Comparison of ENCODE assay signal across 7 mouse cellular contexts in the genomic region with DNA sequence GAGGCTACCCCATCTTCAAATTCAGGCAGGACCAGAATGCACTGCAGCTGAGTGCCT. TPM values are rescaled to one million over a fixed set of nuclear protein-coding genes. Genes with fewer than 3 reads are reported as not detected.
DNase-seq lines count a peak whose midpoint lies in the region; ATAC-seq lines count a peak whose summit lies in the region.

A gene (minus strand): TSS at position 35 of the 57 bp plus-strand sequence.

- H3K27ac ChIP-seq in forebrain, embryonic 13.5 days: peak within 1 kb of the TSS; percentile 76
- peak within 1 kb of the TSS; percentile 58 for H3K27ac ChIP-seq in hindbrain, embryonic 11.5 days (ENCODE audit: low read depth, low read length)
- H3K27ac ChIP-seq in liver, embryonic 13.5 days: peak within 1 kb of the TSS; percentile 74

- H3K36me3 ChIP-seq in forebrain, embryonic 13.5 days (ENCODE audit: poor library complexity, severe bottlenecking): peaks cover 55% of the 10 kb centered on the region
- H3K36me3 ChIP-seq in hindbrain, embryonic 11.5 days (ENCODE audit: control insufficient read depth, insufficient read depth, low read length): peaks cover 10% of the 10 kb centered on the region
- peaks cover 49% of the 10 kb centered on the region for H3K36me3 ChIP-seq in liver, embryonic 13.5 days

- ATAC-seq in forebrain, embryonic 13.5 days: no peak
- no peak for ATAC-seq in hindbrain, embryonic 11.5 days (ENCODE audit: low FRiP score)
- no peak for ATAC-seq in liver, embryonic 13.5 days (ENCODE audit: low read depth)

- no peaks in the 10 kb centered on the region for H3K9me3 ChIP-seq in forebrain, embryonic 13.5 days (replicated peaks)
- H3K9me3 ChIP-seq in hindbrain, embryonic 11.5 days (ENCODE audit: control insufficient read depth, low read length): no peaks in the 10 kb centered on the region
- H3K9me3 ChIP-seq in liver, embryonic 13.5 days (replicated peaks): no peaks in the 10 kb centered on the region

- peaks cover 22% of the 10 kb centered on the region for H3K4me1 ChIP-seq in forebrain, embryonic 13.5 days
- no peaks in the 10 kb centered on the region for H3K4me1 ChIP-seq in hindbrain, embryonic 11.5 days (replicated peaks; ENCODE audit: control insufficient read depth, insufficient read depth, low read length)
- H3K4me1 ChIP-seq in liver, embryonic 13.5 days (replicated peaks): peaks cover 32% of the 10 kb centered on the region

- peak within 1 kb of the TSS; percentile 96 for H3K4me2 ChIP-seq in forebrain, embryonic 13.5 days
- peak within 1 kb of the TSS; percentile 81 for H3K4me2 ChIP-seq in hindbrain, embryonic 11.5 days (replicated peaks; ENCODE audit: low read depth, low read length)
- peak within 1 kb of the TSS; percentile 89 for H3K4me2 ChIP-seq in liver, embryonic 13.5 days

- H3K4me3 ChIP-seq in forebrain, embryonic 13.5 days: peak within 1 kb of the TSS; percentile 52
- peak within 1 kb of the TSS; percentile 51 for H3K4me3 ChIP-seq in hindbrain, embryonic 11.5 days (ENCODE audit: low read depth, low read length)
- H3K4me3 ChIP-seq in liver, embryonic 13.5 days (replicated peaks): peak within 1 kb of the TSS; percentile 82

- peak within 1 kb of the TSS; percentile 84 for H3K9ac ChIP-seq in forebrain, embryonic 13.5 days
- peak within 1 kb of the TSS; percentile 75 for H3K9ac ChIP-seq in hindbrain, embryonic 11.5 days (ENCODE audit: low read depth, low read length)
- peak within 1 kb of the TSS; percentile 86 for H3K9ac ChIP-seq in liver, embryonic 13.5 days

- no peaks in the 10 kb centered on the region for H3K27me3 ChIP-seq in forebrain, embryonic 13.5 days
- no peaks in the 10 kb centered on the region for H3K27me3 ChIP-seq in hindbrain, embryonic 11.5 days (ENCODE audit: control insufficient read depth, insufficient read depth, low read length)
- no peaks in the 10 kb centered on the region for H3K27me3 ChIP-seq in liver, embryonic 13.5 days

- no peak for DNase-seq in urinary bladder, adult 2 months (ENCODE audit: low spot score)
- DNase-seq in urinary bladder, postnatal 25 days (ENCODE audit: low spot score): no peak
- DNase-seq in hindbrain, embryonic 11.5 days (ENCODE audit: low spot score): no peak
- DNase-seq in liver, embryonic 13.5 days: no peak
- DNase-seq in urinary bladder, postnatal 4 days (ENCODE audit: low spot score in 2 of 2): no peak
- no peak for DNase-seq in Muller cell, postnatal 12 days (ENCODE audit: inconsistent ontology term)

RNA-seq across cellular contexts. Expression of the gene that starts here (rescaled TPM):
- polyA plus RNA-seq in urinary bladder, adult 2 months (2012; rRNA removed): 42.8 and 48.4 TPM in 2 replicates
- 19.4 and 20.3 TPM in 2 replicates for polyA plus RNA-seq in forebrain, embryonic 13.5 days (2015; fragmentation: Nextera tagmentation; extraction: Ambion mirVana)
- polyA plus RNA-seq in hindbrain, embryonic 11.5 days (2014; fragmentation: Nextera tagmentation; extraction: Ambion mirVana): 9.6 and 9.7 TPM in 2 replicates
- 5.5 and 5.7 TPM in 2 replicates for polyA plus RNA-seq in liver, embryonic 13.5 days (2015; fragmentation: Nextera tagmentation; extraction: Ambion mirVana)
